Mouse (Mus musculus) spleen, postnatal 4 days (tissue): ENCODE data around the gene Scyl1.

Source experiments
- DNase-seq, 2 experiments: peaks; one replicate each; pipeline ENCODE4 v3.0.0; 2022; ENCODE audit warnings: low spot score in 2 of 2

Gene Scyl1

DNA sequence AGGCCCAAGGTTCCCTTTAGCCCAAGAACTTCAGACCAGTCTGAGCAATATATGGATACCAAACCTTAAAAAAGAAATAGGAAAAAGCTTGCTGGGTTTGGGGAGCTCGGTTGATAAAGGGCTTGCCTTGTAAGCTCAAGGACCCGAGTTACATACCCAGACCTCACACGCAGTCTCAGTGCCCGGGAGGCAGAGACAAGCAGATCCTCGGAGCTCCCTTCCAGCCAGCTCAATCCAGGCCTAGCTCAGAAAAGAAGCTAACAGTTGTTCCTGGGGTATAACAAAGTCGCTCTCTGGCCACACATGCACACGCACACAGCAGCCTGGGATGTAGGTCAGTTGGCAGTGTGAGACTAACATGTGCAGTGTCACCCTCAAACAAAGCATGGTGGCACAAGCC lies 16.7 kb upstream of the Scyl1 start:
- peak in 1 of 2 experiments; percentile 53 for DNase-seq

DNA sequence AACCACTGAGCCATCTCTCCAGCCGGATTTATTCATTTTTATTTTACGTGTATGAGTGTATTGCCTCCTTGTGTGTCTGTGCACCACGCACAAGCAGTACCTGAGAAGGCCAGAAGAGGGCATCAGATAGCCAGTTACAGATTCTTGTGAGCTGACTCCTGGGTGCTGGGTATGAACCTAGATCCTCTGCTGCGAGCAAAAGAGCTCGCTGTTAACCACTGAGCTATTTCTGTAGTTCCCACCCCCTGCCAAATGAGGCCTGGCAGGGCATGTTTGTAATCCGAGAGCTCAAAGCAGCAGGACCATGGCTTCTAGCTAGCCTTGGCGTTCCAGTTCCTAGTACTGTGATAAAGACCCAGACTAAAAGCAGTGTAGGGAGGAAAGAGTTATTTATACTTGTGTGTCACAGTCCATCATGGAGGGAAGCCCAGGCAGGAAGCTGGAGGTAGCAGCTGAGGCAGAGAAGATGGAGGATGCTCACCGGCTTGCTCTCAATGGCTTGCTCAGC lies 16.0 kb upstream of the Scyl1 start:
- DNase-seq = peak; percentile 90 to 96

DNA sequence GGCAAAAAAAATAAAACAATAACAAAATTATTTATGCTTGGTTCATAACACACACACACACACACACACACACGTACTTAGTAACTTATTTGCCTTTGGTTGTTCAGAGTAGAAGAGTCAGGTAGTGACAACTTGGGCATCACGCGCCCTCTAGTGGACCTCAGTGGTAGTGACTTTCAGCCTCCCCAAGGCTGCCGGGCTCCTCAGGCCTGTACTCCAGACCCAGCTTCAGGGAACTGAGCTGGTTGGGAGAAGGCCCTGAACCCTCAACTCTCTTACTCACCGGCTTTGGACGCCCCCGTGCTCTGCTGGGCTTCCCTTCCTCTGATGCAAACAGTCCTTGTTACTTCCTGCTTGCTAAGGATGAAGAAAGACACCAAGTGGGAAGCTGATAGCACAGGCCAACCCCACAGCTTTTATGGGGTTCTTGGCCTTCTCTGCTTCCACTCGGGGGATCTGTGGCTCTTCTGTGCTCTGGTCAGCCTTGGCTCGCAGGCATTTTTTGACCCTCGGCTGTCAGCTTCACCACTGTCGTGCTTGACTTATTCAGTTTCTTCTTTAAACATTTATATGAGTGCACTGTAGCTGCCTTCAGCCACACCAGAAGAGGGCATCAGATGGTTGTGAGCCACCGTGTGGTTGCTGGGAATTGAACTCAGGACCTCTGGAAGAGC lies 15.4 kb upstream of the Scyl1 start:
- DNase-seq = peak; percentile 89 to 97

DNA sequence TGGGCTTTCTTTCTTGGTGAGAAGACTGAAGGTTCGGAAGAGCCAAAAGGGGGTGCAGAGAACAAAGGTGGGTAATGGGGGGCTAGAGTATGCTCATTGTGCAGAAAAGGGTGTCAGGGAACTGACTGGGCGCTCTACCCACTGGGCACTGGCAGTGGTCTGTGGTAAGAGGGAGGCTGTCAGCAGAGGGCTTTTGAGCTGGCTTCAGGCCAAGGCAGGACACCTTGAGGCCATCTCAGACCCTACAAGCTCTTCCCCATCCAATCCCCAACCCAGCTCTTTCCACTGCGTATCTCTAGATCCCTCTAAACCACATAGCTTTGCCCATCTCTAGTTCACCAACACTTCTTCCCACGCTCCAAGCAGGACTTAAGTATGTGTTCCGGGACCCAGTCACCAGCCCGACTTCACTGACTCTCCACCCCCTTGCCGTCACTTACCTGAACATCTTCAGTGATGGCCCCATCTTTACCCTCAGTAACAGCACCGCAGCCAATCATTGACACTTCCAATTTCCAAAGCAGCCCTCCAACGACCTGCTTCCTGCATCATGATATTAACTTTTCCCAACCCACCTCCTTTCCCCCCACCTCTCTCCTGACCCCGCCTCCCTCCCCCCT lies 13.8 kb upstream of the Scyl1 start:
- peak in 1 of 2 experiments; percentile 56 for DNase-seq

DNA sequence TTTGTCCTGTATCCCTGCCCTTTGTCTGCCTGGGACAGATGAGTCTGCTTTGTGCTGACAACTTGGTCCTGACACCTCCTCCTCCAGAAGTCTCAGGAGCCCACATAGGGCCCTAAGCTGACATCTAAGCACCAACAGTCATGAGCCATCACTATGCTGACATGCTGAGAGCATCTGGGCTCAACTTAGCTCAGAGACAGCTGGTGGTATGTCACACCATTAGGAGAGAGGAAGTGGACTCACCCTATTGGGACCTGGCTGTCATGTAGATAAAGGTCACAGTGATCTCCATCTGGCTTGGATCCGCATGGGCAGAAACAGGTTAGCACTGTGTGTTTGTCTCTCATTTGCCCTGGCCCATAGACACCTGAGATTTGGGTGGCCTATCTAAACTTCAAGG lies 10.9 kb upstream of the Scyl1 start:
- no peak for DNase-seq

DNA sequence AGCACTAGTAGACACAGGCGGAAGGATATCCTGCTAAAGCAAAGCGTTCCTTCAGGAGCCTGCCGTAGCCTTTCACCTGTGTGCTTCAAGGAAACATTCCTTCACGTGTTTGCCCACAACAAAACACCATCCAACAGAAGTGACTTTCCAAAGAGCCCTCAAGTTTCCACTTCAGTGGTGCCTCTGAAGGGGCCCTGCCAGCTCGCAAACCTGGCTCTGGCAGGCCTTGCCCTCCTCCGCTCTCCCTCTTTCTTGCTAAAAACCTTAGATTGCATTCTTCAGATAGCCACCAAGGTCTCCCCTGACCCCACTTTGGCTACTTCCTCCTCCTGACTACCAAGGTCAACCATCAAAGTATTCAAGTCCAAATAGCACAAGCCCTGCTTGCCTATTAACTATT lies 10.3 kb upstream of the Scyl1 start:
- DNase-seq = no peak

DNA sequence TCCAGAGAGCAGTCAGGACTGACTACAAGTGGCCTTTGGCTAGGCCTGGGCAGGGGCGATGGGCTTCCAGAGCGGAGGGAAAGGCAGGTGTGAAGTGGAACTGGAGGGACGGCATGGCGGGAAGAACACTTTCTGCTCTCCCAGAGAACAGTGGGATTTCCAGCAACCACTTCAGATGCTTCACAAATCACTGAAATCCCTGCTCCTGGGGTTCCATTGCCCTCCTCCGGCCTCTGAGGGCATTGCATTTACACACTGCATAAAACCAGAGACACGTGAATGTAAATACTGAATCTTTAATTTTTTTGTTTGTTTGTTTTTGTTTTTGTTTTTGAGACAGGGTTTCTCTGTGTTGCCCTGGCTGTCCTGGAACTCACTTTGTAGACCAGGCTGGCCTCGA lies 9.0 kb upstream of the Scyl1 start:
- DNase-seq = peak in 1 of 2 experiments; percentile 69

DNA sequence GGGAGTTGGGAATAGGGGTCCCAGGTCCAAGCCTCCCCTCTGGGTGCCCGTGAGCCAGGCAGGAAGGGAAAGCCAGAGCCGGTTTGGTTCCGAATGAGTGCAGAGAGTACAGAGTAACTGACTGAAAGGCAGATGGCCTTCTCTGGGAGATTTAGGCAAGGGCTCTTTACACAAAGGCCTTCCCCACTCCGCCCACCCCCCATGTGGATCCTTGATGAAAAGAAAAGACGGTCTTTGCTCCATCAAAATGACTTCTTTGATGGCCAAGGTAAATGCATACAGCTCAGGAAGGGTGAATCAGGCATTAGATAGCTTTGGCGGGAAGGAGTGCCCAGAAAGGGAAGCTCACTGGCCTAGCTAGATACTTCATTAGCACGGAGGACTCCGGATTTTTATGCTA lies 7.1 kb upstream of the Scyl1 start:
- DNase-seq = no peak

DNA sequence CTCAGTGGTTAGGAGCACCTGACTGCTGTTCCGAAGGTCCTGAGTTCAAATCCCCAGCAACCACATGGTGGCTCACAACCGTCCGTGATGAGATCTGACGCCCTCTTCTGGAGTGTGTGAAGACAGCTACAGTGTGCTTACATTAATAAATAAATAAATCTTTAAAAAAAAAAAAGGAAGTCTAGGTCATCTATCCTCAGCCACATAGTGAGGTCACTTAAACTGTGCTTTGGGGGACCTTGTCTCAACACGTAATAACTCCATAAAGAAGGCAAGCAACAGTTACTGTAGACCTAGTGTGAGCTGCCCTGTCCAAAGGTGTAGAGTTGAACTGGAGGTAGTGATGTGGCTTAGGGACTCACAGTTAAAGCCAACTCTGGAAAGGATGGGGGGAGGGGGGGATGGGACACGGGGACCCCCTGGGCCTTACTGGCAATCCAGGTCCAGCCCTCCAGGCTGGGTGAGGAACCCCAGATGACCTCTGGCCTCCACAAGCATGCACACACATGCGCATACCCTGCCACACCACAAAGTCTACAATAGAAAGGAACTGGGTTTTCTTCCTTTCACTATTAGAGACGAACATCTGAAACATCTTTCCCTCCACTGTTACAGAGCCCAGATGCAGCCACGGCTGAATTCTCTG lies 6.3 kb upstream of the Scyl1 start:
- DNase-seq = no peak

DNA sequence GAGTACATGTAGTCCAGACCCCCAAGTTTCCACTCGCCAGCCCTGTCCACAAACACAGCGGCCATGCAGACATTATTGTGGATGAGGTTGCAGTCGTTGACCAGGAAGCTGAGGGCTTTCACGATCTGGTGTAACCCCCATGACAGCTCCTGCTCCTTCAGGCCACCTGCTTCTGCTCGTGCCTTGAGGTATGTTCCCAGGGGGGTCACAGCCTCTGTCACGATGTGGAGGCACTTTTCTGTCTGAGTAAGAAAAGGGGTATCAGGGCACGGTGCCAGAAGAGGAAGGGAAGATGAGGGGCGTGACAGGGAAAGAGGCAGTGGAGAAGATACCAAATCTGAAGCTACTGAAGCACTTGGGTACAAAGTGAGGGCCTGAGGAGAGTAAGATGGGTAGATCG lies 908 bp downstream of the Scyl1 start:
- no peak for DNase-seq

DNA sequence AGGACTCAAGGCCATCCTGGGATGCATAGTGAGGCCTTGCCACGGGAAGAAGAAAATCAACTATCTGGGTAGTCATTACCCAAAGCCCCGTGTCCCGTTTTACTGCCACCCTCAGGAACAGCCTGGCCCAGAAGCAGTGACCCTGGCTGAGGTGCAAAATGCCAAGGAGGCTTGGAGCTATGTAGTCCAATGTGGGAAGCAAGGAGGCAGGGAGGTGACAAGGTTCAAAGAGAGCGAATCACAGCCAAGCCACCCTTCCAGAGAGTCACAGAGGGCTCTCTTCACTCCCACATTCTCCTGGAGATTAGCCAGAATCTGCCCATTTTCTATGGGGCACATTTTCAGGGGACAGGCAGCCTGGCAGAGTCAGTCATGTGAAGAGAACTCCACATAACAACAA lies 3.9 kb downstream of the Scyl1 start:
- DNase-seq = no peak

DNA sequence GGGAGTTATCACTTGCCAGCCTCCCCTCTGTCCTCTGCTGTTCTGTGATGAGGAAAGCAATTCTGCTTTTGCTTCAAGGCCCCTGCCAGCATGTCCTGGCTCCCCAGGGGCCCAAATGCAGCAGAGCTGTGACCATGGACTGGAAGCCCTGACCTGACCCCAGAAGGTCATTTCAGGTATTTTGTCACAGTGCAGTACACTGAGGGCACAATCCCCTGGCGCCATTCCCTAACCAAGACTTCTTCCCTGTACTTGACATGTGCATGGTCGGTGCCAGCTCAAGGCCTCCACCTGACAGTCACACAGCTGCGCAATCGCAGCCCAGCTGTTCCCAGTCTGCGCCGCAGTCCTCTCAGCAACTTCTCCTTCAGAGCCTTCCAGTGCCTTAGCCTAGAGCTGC lies 8.1 kb downstream of the Scyl1 start:
- DNase-seq = no peak

DNA sequence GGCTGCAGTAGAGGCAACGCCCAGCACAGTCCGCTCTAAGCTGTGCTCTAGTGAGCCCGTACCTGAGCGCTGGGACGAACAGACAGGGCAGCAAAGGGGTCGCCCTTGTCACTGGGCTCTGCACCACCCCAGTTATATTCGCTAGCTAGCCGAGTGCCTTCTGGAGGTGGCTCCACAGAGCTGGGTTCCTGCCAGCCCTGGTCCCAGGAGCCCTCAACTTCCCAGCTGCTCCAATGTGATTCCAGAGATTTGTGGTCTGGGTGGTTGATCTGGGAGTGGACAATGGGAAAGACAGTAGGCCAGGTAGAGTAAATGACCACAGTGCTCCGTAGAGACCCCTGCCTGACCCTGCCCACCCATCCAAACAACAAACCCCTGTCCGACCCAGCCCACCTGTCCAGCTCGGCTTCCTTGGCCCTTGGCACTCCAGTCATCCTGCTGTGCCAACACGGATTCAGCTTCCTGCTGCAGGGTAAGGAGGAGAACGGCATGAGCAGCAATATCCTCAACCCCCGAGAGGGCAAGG lies 12.3 kb downstream of the Scyl1 start:
- no peak for DNase-seq

DNA sequence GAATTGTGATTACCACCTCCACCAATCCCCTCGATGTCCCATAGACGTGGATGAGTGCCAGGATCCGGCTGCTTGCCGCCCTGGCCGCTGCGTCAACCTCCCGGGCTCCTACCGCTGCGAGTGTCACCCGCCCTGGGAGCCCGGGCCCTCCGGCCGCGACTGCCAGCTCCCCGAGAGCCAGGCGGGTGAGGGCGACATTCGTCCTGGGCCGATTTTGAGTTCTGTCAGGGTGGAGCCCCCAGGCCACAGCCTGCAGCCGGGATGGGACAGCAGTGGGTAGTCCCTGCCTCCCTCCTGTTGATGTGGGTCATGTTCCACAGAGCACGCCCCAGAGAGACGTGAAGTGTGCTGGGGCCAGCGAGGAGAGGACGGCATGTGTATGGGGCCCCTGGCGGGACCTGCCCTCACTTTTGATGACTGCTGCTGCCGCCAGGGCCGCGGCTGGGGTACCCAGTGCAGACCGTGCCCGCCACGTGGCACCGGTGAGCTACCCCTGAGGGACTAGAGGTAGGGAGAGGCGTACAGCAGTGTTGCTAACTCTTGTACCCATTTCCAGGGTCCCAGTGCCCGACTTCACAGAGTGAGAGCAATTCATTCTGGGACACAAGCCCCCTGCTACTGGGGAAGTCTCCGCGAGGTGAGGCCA lies 14.1 kb downstream of the Scyl1 start:
- no peak for DNase-seq

DNA sequence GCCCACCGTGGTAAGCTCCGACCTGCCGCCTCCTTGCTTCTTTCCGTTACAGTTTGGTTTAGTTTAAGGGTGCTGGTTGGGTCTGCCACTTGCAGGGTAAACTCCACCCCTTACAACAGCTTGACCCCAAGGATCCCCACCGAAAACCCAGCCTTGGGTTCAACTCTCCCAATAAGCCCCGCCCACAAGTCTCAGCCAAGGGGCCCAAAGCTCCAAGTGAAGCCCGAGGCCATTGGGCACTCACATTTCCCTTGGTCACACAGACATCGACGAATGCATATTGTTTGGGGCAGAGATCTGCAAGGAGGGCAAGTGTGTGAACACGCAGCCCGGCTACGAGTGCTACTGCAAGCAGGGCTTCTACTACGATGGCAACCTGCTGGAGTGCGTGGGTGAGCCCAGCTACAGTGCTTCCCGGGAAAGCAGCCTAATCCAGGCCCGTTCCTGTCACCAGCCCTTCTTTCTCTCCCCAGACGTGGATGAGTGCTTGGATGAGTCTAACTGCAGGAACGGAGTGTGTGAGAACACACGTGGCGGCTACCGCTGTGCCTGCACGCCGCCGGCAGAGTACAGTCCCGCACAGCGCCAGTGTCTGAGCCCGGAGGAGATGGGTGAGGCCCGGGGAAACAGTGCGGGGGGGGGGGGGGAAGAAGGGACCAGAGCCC lies 14.8 kb downstream of the Scyl1 start:
- DNase-seq = no peak

DNA sequence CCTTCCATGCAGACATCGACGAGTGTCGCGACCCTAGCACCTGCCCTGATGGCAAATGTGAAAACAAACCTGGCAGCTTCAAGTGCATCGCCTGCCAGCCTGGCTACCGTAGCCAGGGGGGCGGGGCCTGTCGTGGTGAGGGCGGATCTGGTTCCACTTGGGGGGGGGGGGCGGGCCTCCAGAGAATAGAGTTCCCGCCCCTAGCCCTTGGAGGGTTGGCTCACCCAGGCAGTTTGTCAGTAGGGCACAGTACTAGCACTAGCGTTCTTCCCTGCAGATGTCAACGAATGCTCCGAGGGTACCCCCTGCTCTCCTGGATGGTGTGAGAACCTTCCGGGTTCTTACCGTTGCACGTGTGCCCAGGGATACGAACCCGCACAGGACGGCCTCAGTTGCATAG lies 19.5 kb downstream of the Scyl1 start:
- peak in 1 of 2 experiments; percentile 50 for DNase-seq

DNA sequence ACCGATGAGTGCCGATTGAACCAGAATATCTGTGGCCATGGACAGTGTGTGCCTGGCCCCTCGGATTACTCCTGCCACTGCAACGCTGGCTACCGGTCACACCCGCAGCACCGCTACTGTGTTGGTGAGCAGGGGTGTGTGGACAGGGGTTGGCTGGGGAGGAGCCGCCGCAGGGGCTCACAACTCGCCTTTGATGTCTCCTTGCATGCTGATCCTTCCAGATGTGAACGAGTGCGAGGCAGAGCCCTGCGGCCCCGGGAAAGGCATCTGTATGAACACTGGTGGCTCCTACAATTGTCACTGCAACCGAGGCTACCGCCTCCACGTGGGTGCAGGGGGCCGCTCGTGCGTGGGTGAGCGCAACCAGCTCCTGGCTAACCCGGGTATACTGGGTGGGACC lies 20.3 kb downstream of the Scyl1 start:
- DNase-seq = no peak

DNA sequence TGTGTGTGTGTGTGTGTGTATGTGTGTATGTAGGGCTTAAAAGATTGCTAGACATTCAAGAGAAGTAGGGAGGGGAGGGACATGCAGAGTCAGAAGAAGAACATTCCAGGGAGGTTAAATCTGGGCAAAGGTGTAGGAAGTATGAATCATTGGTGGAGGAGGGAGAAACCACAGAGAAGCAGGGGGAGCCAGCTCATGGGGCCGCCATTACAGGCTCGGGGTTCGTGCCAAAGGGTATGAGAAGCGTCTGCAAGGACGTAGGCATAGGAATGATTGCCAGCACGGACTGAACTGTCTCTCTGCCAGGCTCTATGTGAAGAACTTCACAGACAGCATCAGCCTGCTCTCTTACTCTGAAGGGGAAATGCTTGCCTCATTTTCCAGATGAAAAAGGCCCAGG lies 21.7 kb downstream of the Scyl1 start:
- no peak for DNase-seq

DNA sequence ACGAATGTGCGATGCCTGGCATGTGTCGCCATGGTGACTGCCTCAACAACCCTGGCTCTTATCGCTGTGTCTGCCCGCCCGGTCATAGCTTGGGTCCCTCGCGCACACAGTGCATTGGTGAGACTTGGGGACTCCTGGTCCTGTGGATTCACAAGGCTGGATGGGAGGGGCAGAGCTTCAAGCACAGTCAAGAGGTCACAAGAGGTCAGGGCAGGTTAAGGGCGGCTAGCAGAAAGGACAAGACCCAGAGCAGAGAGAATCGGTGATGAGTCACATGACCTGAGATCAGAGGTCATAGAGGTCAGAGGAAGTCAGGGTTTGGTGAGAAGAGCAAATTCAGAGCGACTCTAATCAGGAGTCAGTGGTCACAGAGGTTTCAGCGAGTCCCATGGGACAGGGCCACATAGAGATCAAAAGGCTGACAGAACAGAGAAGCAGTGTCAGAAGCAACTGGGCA lies 24.3 kb downstream of the Scyl1 start:
- DNase-seq = no peak

DNA sequence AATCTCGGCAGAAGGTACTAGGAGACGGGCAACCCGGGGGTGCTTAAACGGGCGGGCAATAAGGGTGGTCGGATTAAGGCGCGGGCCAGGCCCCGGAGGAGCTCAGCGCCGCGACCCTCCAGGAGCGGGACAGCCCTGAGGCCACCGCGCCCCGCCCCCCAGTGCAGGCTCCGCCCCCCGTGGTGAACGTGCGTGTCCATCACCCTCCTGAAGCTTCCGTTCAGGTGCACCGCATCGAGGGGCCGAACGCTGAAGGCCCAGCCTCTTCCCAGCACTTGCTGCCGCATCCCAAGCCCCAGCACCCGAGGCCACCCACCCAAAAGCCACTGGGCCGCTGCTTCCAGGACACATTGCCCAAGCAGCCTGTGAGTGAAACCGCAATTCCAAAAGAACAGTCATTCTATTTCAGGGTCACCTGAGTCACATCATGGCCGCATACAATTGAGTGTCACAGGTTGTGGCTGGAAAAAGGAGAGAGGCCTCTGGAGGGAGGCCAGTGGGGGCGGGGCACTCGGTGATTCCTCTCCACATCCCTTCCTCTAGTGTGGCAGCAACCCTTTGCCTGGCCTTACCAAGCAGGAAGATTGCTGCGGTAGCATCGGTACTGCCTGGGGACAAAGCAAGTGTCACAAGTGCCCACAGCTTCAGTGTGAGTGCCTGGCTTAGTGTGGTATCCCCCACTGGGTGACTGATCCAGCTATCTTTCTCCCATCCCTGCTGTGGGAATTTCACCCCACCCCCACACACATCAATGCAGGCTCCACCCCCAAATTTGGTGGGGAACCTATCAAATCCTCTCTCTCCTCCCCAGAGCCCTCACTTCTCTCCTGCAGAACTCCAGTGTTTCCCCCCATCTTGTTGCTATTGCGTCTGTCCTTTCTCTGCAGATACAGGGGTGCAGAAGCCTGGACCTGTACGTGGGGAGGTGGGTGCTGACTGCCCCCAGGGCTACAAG lies 25.2 kb downstream of the Scyl1 start:
- no peak for DNase-seq

DNA sequence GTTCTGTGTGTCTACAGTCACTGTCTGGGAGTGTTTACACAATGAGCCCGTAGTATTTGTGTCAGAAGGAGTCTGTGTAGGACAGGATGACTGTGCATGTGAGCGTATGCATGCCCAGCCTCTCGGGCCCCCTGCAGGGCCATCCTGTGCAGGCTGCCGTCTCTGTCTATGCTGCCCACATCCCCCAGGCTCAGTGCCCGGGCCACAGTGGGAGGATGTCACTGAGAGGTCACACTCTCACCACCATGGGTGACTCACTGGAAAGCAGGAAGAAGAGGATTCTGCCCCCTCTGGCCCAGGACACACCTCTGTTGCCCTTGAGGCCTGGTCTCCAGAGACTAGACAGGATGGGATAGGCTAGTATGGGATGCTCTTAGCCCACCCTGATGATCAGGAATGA lies 27.6 kb downstream of the Scyl1 start:
- no peak for DNase-seq
